Mouse (Mus musculus) small intestine, adult 2 months (tissue): Measurements from ENCODE around the gene Pnkp.

Experiments used
- CTCF ChIP-seq: fragments of 200-500 bp; IDR thresholded peaks from 2 replicates; pipeline ENCODE4 v1.5.1; 2012; ENCODE audit warnings: low read depth, mild to moderate bottlenecking, control low read depth, inconsistent platforms, low read length, moderate library complexity, mixed read lengths; ENCODE audit not compliant: insufficient replicate concordance, insufficient read length; ENCODE audit errors: extremely low read depth
- POLR2A ChIP-seq: fragments of 200-500 bp; IDR thresholded peaks from 2 replicates; pipeline ENCODE4 v1.6.1; 2012; ENCODE audit warnings: low read depth, mild to moderate bottlenecking, control low read depth, inconsistent platforms, low read length, moderate library complexity

- TF ChIP-seq POLR2A (no peak), CTCF (no peak)
These were observed 20.9 kb downstream of the Pnkp start for GRCm38 (mm10) chr7:44877833-44878232.
